Mouse (Mus musculus): ENCODE measurements around the gene Lrit2.

Gene Lrit2

GRCm38 (mm10) chr14:37111371-37111770, 43.6 kb downstream of the Lrit2 start:
- no peak for DNase-seq (ENCODE audit: low read depth, low spot score)

- no peak for DNase-seq (ENCODE audit: low read depth, low spot score)
These were observed 45.2 kb downstream of the Lrit2 start for GRCm38 (mm10) chr14:37112931-37113330.

- DNase-seq (ENCODE audit: low read depth, low spot score), result no peak
These were observed 46.2 kb downstream of the Lrit2 start, which contains the start of gene 2610528A11Rik for GRCm38 (mm10) chr14:37113922-37114321. TSS of gene 2610528A11Rik (minus strand) at chr14:37114022.

- no peak for DNase-seq (ENCODE audit: low read depth, low spot score)
These were observed 51.5 kb downstream of the Lrit2 start for GRCm38 (mm10) chr14:37119233-37119632.
